Mouse (Mus musculus) brain, adult 2 months (tissue): ENCODE data around the gene Frmd8.
A peak's percentile ranks its signal among the peaks of the same experiment; 100 is the strongest.

Source experiments
- DNase-seq: peaks from one replicate; pipeline ENCODE4 v3.0.0; 2011; ENCODE audit warnings: low read depth, low spot score

The Frmd8 gene

DNA sequence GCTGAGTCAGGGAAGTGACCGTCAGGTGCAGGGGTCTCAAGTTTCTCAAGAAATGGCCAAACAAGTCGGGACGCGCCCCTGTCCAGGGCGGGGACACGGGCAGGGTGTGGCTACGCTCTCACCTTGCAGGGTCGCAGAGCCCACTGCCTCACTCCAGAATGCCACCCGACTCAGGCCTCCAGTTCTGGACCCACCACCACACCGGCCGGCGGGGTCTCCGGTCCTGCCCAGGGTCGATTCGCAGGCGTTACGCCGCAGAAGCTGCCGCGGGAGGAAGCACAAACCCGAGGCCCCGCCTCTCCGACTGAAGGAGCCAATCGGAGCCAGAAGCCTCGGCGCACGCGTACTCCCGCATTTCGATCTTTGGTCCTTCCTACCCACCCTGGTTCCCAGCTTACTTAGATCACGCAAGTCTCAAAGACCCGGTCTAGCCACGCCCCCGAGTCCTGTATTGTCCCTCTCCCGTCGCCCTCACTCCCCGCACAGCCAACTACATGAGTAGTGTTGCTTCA is at the start of gene Frmd8:
Gene Frmd8 (minus strand): TSS at position 306 of the 512 bp plus-strand sequence.
- DNase-seq: peak; percentile 98

DNA sequence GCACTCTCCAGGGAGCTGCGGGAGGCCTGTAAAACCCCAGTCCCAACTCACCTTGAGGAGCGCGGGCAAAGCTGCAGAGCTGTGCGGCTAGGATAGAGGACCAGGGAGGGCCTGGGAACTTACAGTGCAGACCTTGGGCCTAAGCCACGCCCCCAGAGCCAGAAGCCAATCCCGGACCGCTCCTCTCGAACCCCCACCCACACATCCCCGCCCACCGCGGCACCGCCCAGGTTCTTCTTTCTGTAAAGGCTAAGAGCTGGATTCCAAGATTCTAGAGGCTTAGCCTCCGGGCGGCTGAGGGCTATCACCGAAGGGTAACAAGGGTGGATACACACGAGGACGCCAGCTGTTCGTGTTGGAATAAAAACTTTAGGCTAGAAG is 49.6 kb upstream of the Frmd8 start, which contains the start of gene Cdc42ep2:
Gene Cdc42ep2 (minus strand): TSS at position 104 of the 381 bp plus-strand sequence.
- peak; percentile 99 for DNase-seq

DNA sequence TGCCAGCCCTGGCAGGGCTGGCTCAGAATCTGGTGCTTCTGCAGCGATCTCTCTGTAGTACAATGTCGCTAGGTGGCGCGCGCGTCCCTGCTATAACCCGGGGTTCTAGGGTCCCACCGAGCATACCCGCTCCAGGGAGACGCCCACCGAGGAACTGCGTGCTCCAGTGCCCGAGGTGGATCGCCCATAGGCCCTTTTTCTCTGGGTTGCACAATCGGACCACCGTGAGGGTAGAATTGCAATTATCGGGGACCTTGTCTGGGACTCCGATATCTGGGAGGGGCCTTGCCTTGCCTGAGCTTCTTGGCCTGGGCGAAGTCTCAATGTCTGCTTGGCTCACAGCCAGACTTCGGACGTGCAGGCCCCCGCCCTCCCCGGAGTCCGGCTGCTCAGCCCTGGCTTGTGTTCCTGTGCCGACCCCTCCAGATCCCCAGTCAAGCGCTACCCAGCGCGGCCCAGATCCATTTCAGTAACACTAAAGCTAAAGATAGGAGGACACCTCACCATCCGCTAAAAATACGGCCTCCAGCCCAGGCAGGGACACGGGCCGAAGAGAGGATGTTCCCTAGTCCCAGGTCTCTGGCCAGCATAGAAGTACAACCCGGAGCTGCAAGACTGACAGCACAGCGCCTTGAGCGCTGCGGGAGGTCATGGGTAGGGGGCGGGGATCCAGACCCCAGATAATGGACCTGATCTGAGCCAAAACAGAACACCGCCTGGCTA is 49.1 kb upstream of the Frmd8 start:
- DNase-seq: peak; percentile 91

DNA sequence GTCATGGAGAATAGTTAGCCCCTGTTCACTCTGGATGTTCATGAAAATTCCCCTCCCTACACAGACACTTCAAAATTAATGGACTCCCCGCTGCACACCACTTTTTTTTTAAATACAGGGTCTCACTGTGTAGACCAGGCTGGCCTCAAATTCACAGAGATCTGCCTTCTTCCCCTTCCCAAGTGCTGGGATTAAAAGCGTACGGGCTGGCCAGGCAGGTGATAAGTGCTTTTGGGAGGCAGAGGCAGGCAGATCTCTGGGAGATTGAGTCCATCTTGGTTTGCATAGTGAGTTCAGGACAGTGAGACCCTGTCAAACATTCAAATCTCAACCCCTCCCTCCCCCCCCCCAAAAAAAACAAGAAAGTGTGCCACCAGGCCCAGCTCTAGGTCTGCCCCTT is 47.9 kb upstream of the Frmd8 start:
- DNase-seq: no peak

- DNase-seq: no peak
Measured at GRCm38 (mm10) chr19:5922119-5922942, 47.3 kb upstream of the Frmd8 start.

DNA sequence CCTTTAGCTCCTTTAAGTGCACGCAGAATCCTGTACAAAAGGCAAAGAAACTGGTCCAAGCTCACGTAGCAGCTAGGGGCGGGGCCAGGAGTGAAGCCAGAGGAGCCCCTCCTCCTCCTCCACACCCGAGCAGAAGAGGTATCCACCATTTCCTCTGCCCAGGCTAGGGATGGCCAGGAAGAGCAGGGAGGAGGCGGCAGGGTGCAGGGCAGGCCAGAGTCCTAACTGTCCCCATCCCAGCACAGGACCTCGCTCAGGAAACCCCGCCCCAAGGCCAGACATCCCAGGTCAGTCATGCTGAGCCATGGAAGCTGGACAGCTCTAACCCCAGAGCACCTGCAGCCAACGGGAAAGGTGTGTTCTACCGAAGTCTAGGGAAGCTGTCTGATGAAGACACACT is 46.6 kb upstream of the Frmd8 start:
- no peak for DNase-seq

DNA sequence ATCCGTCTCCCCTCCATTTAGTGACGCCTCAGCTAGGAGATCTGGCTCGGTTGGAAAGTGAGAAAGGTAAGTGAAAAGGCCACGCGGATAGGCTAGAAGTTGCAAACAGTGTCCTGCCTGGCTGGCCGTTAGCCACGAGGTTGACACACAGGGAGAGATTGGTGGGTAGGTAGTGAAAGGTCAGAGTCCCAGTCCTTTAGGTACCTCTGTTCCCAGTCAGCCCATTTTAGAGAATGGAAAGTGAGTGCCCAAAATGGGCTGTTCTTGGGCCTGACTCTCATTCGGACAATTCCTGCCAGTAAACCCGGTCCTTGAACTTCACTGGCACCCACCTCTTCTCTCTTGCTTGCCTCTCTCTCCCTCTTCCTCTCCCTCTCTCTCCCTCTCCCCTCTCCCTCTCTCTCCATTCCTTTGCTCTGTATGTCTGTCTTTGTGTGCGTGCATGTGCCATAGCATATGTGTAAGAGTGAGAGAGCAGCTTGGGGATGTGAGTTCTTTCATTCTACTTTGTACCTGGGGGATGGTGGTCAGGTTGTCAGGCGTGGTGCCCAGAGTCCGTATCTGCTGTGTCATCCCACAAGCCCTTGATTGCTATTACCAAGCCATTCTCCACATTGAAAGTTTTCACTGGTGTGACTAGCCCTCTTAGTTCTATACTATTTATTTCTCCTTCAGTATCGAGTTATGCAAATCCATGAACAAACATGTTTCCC is 38.1 kb upstream of the Frmd8 start, which contains the start of gene Dpf2:
Gene Dpf2 (minus strand): TSS at position 4 of the 713 bp plus-strand sequence.
- DNase-seq: no peak

DNA sequence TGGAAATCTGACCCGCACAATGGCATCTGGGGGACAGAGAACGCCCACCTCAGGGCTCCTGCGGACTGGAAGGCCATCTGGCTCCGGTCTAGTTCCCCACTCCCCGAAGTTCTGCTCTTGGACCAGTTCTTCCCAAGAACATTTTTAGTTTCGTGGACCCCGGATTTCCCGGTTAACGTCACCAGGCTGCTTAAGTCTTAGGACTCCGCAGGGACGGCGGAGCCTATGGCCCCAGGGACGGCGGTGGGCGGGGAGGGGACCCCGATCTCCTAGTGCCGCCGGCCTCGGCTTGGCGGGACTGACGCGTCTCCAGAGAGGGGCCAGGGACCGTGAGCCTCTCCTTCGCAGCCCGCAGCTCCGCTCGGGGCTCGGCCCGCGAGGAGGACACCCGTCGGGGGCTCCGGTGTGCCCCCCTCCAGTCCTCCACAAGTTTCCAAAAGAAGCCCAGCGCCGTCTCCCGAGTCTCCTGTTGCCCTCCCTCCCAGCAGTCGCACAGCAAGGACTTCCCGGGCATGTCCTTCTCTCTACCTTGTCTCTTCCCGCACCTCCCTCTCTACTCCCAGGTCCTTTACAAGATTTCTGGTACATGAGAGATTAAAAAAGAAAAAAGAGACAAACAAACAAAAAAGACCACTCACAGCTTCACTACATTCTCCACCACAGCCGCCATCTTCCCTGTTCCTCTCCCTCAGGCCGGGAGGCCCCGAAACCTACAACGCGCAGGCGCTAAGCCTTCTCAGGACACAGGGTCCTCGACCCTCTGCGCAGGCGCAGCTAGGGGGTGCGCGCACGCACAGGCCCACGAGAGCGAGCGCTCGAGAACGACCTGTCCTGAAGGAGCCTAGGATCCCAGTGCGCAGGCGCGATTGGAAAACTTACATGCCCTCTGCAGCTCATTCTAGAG is 37.3 kb upstream of the Frmd8 start:
- peak; percentile 99 for DNase-seq

DNA sequence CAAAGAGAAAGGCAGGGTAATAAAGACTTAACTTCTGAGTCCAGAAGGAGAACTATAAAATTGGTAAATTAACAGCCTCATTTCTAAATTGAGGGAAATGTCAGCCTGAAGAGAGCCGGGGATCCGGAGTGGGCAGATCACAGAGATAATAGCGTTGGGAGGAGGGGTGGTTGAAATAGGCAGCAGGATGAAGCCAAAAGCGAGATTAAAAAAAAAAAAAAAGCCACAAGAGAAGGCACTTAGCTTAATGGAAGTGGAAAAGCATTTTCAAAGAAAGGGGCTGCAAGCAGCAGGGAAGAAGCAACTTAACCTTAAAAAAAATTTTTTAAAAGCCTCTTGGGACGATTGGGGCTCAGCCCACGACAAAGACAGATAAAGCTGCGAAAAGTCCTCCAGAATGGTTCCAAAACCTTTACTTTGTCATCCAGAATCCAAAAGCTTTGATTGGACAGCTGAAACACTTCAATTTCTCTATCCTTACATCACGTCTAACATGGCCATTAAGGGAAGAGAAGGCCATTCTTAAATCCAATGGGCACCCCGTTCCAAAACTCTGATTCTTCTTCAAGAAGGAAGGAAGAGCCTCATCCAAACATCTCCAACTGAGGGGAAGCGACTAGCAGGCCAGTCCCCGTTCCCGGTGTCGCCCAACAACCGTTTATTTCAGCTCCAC is 36.5 kb upstream of the Frmd8 start:
- DNase-seq: peak; percentile 23

GRCm38 (mm10) chr19:5910221-5910620 is 35.1 kb upstream of the Frmd8 start:
- DNase-seq: peak; percentile 50

DNA sequence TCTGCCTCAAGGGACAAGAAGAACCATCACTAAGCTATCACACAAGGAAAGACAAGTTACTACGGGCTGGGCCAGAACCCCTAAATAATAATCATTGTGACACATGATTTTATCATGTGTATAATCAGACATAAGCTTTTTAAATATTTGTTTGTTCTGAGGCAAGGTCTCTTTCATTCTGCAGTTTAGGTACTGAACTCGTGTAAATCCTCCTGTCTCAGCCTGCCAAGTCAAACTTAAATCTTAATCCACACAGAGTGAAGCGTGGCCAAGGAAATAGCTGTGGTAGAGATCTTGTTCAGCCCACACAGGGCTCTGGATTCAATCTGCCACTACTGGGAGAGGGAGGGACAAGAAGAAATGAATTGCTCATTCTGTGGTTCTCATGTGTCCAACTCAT is 32.2 kb upstream of the Frmd8 start:
- no peak for DNase-seq

DNA sequence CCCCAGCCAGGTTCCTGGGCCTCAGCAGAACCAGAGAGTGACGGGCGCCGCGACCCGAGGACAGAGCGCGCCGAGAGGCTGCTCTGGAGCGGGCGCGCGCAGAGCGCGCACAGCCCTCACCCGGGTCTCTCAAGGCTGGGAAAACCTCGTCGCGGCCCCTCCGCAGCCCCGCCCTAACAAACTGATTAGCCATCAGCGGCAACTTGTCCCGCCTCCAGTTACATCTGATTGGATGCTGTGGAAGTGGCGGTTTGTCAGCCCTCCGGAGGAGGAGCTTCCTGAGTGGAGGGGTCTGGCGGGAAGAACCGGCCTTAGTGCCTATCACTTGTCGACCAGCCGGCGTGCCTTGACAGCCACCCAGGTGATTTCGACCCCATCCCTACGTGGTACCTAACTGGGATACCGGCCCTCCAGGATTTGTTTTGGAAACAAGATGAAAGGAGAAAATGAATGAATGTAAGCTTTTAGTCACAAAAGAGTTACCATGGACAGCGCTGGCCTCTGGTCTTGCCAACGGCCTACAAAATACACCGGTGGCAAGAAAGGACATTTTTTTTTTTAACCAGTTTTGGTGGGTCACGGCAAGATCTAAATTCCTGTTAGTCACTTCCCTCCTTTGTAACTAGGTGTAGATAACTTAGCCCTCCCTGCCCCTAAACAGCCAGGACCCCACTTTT is 19.1 kb upstream of the Frmd8 start, which contains the start of gene Tigd3:
Gene Tigd3 (minus strand): TSS at position 148 of the 677 bp plus-strand sequence.
- peak; percentile 97 for DNase-seq

DNA sequence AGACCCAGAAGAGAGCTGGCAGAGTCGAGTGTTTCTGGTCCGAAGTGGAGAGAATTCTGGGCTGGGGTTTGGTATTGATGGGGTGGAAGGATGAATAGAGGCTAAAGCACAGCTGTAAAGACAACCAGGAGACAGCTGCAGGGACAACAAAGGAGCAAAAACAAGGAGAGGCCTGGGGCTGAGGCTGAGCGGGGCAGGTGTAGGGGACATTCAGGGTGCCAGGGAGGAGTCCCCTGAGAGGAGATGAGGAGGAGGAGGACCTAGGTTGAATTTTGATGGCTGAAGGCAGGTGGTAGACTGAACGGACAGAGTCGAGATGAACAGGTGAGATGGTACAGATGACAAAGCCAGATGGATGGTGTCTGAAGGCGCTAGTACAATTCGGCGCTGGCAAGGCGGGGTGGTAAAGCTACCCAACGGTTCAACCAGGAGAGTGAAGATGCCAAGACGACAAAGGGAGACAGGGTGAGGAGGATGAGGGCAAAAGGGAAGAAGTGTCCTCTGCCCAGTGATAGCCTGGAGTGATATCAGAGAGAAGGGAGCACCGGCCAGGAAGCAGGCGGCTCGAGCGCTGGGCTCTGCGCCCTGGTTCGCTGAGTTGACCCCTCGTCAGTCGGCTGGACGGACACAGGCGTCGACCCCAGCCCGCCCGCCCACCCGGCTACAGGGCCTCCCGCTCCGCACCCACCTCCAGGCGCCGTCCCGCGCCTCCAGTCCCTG is 18.4 kb upstream of the Frmd8 start:
- DNase-seq: peak; percentile 18

GRCm38 (mm10) chr19:5892735-5893134 is 17.7 kb upstream of the Frmd8 start:
- no peak for DNase-seq

GRCm38 (mm10) chr19:5892262-5892661 is 17.2 kb upstream of the Frmd8 start:
- DNase-seq: no peak

DNA sequence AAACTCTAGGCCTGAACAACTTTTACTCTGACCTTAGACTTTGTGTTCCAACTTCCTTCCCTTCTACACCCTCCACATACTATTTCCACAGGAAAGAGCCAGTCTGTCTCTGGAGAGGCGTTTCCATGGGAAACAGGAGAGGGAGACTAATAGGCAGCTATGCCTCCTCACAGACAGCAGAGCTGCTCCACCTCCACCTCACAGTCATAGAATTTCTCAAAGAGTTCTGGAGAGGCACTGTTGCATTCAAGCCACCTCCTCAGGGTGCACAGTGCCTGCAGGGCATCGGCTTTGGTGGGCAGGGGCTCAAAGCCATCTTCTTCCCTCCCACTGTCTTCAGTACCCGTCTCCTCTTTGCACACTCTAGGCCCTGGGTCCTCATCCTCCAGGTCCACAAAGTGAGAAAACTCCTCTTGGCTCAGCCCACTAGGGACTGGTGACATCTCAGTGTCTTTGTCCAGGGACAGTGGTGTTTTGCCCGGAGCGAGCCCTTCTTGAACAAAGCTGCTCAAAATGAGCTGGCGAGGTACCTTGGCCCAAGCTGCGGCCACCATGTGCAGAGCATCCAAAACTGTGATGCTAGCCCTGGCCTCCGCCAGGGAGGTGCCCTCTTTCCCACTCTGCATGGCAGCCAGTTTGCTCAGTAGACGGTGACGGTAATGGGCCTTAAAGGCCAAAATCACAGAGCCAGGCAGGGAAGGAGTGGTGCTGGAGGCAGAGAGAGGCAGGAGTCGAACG is 16.6 kb upstream of the Frmd8 start:
- DNase-seq: peak; percentile 45

DNA sequence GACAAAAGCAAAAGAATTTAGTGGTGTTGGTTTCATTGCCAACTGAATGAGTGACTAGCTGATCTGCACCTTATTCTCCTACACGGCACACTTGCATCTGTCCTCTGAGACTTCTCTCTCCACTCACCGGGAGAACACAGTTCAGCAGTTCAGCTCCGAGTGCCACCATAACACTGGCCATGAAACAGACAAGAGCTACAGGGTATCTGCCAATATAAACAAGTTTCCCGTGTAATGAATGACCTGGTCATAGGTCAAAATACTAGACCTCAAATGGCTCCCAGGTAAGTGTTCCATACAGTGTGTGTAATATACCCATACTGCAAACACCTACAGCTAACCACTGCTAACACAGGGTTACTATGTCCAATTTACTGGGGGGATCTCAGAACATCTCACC is 14.1 kb upstream of the Frmd8 start:
- DNase-seq: no peak

- DNase-seq: no peak
Measured at GRCm38 (mm10) chr19:5887234-5887815, 12.3 kb upstream of the Frmd8 start.
